Mouse (Mus musculus): ENCODE measurements around the gene Arhgap30. TPM values are rescaled to one million over a fixed set of nuclear protein-coding genes. Genes with fewer than 3 reads are reported as not detected.

The Arhgap30 gene
- total RNA-seq, 1 experiment from 2014 or later: 2.2 TPM

DNA sequence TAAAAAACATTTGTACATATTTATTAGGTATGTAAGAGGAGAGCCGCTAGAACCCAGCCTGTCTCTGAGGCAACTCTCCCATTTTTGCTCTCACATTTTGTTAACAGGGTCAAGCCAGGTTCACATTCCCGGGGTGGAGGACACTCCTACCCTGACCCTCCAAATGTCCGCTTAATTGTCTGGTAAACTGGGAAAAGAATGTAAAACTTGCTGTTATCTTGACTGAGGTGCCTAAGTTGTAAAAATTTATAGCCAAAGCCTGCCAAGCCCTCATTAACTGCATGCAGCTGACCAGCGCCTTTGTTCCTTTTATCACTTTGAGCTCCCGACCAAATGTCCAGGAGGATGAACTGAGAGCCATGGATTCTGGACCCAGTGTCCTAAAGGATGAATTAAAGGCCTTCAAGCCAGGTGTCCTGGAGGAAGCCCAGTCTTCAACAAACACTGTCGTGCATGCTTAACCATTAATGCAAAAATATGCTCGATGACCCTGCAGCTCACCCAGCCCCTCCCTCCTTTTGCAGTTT, 46.6 kb downstream of the Arhgap30 start:
- DNase-seq: no peak

DNA sequence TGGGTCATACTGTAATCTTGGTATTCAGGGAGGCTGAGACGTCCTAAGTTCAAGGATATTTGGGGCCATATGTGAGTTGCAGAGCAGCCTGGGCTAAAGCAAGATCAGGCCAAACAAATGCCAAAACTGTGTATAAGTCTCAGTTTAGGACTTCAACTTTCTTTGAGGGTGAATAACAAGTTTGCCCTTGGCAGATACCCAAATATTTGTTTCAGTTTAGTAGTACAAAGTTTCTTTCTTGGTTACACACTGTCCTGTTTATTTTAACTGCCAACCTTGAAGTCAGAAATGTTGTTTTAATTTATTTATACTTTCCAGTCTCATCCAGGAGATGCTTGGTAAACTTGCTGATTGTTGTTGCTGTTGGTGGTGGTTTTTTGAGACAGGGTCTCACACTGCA, 47.2 kb downstream of the Arhgap30 start:
- DNase-seq: no peak

GRCm38 (mm10) chr1:171437264-171438013, 48.7 kb downstream of the Arhgap30 start, which contains the start of gene F11r:
TSS of gene F11r (plus strand) at chr1:171437535.
- DNase-seq: peak; percentile 92

- no peak for DNase-seq
Measured at GRCm38 (mm10) chr1:171438014-171438670, 49.4 kb downstream of the Arhgap30 start.

- no peak for DNase-seq
Measured at GRCm38 (mm10) chr1:171439072-171439471, 50.3 kb downstream of the Arhgap30 start.

DNA sequence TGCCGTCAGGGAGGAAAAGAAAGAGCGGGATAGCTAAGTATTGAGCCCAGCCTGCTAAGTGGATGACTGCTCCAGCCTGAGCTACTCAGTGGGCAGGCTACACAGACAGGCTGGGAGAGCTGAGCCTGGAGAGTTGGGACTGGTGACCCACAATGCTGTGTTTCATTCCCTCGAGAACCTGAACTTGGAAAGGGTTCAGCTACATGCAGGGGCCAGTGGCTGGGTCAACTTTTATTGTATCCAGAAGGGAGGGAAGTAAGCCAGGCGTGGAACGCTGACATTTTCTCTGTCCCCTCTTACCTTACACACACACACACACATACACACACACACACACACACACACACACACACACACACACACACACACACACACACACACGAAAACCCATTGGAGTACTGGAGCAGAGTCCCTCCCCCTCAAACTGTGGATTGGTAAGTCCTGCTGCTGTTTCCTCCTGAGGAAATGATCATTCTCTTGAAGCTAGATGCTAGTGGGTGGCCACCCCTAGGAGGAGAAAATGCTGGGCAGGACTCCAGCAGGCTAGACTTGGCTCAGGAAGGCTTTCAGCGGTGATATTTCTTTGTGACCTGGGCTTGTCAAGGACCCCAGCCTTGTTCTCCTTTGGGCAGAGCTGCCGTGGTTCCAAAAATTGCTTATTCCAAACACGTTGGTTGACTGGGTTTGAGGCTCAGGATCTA, 51.4 kb downstream of the Arhgap30 start:
- peak; percentile 71 for DNase-seq

DNA sequence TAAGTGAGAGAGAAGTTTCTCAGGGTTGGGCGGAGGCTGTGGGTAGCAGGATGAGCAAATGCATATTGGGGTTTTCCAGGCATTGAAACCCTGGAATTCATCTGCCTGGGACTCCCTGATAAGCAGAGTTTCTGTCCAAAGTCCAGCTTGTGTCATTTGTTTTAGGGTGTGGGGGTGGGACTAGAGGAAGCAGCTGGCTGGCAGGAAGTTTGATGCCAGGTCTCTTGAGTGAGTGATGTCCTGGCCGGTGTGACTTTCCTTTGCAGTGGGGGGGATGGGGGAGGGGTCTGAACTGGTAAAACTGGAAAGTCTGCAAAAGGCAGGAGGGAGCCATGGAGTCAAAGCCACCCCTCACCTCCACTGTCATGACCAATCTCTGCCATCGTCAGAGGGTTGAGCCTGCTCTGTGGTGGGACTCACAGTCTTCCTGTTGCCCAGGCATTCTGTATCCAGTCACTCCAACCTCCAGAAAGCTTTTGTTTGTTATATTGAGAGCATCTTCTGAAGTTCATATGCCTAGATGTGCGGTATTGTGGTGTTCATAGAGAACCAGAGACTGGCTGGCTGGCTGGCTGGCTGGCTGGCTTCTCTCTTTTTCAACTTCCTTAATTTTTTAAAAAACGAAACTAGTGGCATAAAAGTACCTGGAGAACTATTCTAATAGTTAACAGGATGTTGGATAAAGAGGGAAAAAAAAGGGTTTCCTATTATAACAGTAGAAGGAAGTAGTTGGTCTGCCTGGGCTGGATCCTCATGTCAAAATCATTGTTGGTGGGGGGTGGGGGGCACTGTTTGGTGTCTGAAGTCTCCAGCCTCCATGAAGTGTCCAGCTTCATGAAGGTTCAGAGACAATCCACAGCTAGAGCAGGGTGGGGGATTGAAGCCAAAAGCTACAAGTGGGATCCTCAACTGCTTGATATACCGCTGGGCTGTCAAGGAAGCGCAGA, 53.0 kb downstream of the Arhgap30 start:
- DNase-seq: peak; percentile 19

GRCm38 (mm10) chr1:171442413-171442760, 53.6 kb downstream of the Arhgap30 start:
- no peak for DNase-seq

DNA sequence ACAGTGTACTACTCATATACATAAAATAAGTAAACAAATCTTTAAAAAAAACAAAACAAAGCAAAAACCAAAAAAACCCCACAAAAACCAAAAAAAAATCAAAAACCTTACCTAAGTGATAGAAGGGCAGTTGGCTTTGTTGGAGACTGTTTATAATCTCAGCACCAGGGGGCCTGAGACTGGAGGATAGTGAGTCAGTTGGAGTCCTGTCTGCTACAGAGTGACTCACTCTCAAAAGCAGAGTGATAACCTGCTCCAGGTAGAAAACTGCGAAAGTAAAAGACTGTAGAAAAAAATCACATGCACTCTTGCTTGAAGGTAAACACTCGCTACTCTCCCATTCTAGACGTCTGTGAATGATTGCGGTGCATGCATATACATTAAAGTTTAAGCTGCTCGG, 56.3 kb downstream of the Arhgap30 start:
- DNase-seq: no peak

GRCm38 (mm10) chr1:171446854-171447253, 58.1 kb downstream of the Arhgap30 start:
- no peak for DNase-seq

DNA sequence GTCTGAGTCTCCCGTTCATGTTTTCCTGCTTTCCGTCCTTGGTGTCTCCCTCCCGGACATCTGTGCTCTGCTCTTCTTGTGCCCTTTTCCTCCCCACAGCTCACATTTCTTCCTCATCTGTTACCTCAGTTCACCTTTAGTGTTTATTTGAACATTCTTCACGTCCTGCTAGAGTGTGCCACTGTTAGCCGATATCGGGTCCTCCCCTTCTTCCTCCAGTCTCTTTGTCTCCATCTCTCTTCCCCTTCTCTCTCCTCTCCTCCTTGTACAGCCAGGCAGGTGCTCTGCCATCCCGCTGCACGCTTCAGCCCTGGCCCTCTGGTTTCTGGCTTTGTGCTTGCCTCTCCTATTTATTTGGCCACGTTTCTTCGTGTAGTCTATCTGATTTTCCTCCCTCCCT, 58.9 kb downstream of the Arhgap30 start:
- DNase-seq: no peak

GRCm38 (mm10) chr1:171450062-171450461, 61.3 kb downstream of the Arhgap30 start:
- no peak for DNase-seq

GRCm38 (mm10) chr1:171451001-171451400, 62.2 kb downstream of the Arhgap30 start:
- no peak for DNase-seq

GRCm38 (mm10) chr1:171452522-171452921, 63.8 kb downstream of the Arhgap30 start:
- DNase-seq: no peak

- no peak for DNase-seq
Measured at GRCm38 (mm10) chr1:171452923-171453322, 64.2 kb downstream of the Arhgap30 start.

- DNase-seq: no peak
Measured at GRCm38 (mm10) chr1:171454926-171455325, 66.2 kb downstream of the Arhgap30 start.

GRCm38 (mm10) chr1:171457568-171457967, 68.8 kb downstream of the Arhgap30 start:
- DNase-seq: no peak

DNA sequence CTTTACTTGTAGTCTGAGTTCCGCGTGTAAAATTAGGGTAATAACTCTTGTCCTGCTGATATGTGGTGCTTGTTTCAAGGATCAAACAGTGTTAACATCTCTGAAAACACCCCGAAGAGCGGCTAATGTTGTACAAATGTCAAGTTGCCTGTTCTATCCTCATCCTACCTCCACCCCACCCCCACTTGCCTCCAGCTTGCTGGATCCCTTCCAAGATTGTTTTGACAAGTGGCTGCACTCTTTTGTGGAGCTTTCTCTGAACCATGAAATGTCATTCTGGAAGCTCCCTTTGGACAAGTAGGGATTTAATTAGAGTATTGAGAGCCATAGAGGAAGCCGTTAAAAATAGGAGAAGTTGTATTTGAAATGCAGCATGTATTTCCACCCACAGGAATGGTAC, 71.0 kb downstream of the Arhgap30 start:
- DNase-seq: no peak
